ENCODE assay signal across 8 mouse cellular contexts in the genomic region with DNA sequence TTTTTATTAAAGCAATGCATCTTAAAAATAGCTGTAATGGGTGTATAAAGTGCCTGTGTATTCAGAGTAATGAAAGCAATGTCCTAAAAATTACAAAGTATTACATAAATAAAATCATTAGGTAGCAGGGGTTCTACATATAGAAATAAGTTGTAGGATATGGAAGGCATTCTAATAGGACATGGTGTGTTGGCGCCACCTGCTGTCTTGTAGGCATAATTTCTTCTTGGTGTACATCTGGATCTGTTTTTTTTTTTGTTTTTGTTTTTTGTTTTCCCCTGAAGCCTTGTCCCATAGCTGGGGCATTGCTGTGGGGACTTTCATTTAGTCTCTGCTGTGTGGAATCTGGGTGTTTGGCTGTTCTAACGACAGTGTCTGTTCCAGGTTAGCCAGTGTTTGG. TPM values are rescaled to one million over a fixed set of nuclear protein-coding genes. Genes with fewer than 3 reads are reported as not detected.
DNase-seq lines count a peak whose midpoint lies in the region; ATAC-seq and TF ChIP-seq lines count a peak whose summit lies in the region.

No protein-coding gene starts in this region.

- H3K4me2 ChIP-seq in neural tube, embryonic 15.5 days, result no peak overlapping the region
- no peak overlapping the region for H3K4me2 ChIP-seq in embryonic facial prominence, embryonic 14.5 days (ENCODE audit: low read depth, low read length)
- no peak overlapping the region for H3K4me2 ChIP-seq in liver, embryonic 14.5 days (ENCODE audit: low read depth)

- no peaks in the 10 kb centered on the region for H3K27me3 ChIP-seq in neural tube, embryonic 15.5 days (replicated peaks)
- H3K27me3 ChIP-seq in embryonic facial prominence, embryonic 14.5 days (replicated peaks; ENCODE audit: control insufficient read depth, insufficient read depth, low read length), result no peaks in the 10 kb centered on the region
- no peaks in the 10 kb centered on the region for H3K27me3 ChIP-seq in liver, embryonic 14.5 days (ENCODE audit: control insufficient read depth, insufficient read depth, low read length)

- H3K4me3 ChIP-seq in gastrocnemius, adult 2 months, result no peak overlapping the region
- H3K4me3 ChIP-seq in neural tube, embryonic 15.5 days (replicated peaks), result no peak overlapping the region
- no peak overlapping the region for H3K4me3 ChIP-seq in embryonic facial prominence, embryonic 14.5 days (ENCODE audit: low read depth, low read length)
- H3K4me3 ChIP-seq in liver, embryonic 14.5 days (ENCODE audit: insufficient read depth in 1 of 2, low read depth in 2 of 2, low read length in 2 of 2), result no peak overlapping the region

- DNase-seq in gastrocnemius, adult 2 months, result peak; percentile 60
- no peak for DNase-seq in gastrocnemius, postnatal 25 days
- DNase-seq in neural tube, embryonic 10.5 days (ENCODE audit: extremely low spot score, low spot score), result peak; percentile 45
- DNase-seq in adrenal gland, adult 8-10 months, result peak; percentile 25
- DNase-seq in embryonic facial prominence, embryonic 14.5 days (ENCODE audit: low spot score), result peak; percentile 83
- DNase-seq in liver, embryonic 14.5 days (ENCODE audit: low read depth in 3 of 3, low spot score in 3 of 3), result peak; percentile 25 to 37 (median 33)
- peak; percentile 65 for DNase-seq in skeletal muscle tissue, adult 2 months (ENCODE audit: low read depth, low spot score)

- no peaks in the 10 kb centered on the region for H3K9me3 ChIP-seq in neural tube, embryonic 15.5 days (replicated peaks)
- H3K9me3 ChIP-seq in embryonic facial prominence, embryonic 14.5 days (ENCODE audit: control insufficient read depth, low read length), result no peaks in the 10 kb centered on the region
- H3K9me3 ChIP-seq in liver, embryonic 14.5 days (ENCODE audit: control insufficient read depth, low read length), result no peaks in the 10 kb centered on the region

- no peak overlapping the region for H3K9ac ChIP-seq in neural tube, embryonic 15.5 days (replicated peaks)
- H3K9ac ChIP-seq in embryonic facial prominence, embryonic 14.5 days (ENCODE audit: low read depth, low read length), result no peak overlapping the region
- no peak overlapping the region for H3K9ac ChIP-seq in liver, embryonic 14.5 days (replicated peaks)

- H3K4me1 ChIP-seq in neural tube, embryonic 15.5 days, result peaks cover 2% of the 10 kb centered on the region
- H3K4me1 ChIP-seq in embryonic facial prominence, embryonic 14.5 days (ENCODE audit: control insufficient read depth, insufficient read depth, low read length), result peaks cover 15% of the 10 kb centered on the region; the same call in 1 of the 2 replicates
- H3K4me1 ChIP-seq in liver, embryonic 14.5 days (replicated peaks; ENCODE audit: control insufficient read depth in 2 of 2, insufficient read depth in 2 of 2, low read length in 1 of 2), result no peaks in the 10 kb centered on the region; a peak in 1 of 4 replicates

- TF ChIP-seq EP300 in liver, embryonic 14.5 days (IDR thresholded peaks at IDR 0.05; ENCODE audit: low read depth), result no peak

- intact Hi-C loops in gastrocnemius, adult 2 months (cut with DNase I), result loop anchor here (1.0 to 10.0 kb wide), 4 partner anchors 259 to 599 kb away; no protein-coding TSS in a partner anchor

- WGBS in neural tube, embryonic 15.5 days, result 10% methylated on average over 2 of the region's 2 CpGs
- WGBS in embryonic facial prominence, embryonic 14.5 days, result 8% methylated on average over 2 of the region's 2 CpGs
- 3% methylated on average over 2 of the region's 2 CpGs for WGBS in liver, embryonic 14.5 days (ENCODE audit: insufficient replicate concordance)

- no peaks in the 10 kb centered on the region for H3K36me3 ChIP-seq in neural tube, embryonic 15.5 days
- 0 out of 2 replicates have a peak, but pooled peaks cover 3% of the 10 kb centered on the region for H3K36me3 ChIP-seq in embryonic facial prominence, embryonic 14.5 days (ENCODE audit: control insufficient read depth, insufficient read depth, low read length)
- H3K36me3 ChIP-seq in liver, embryonic 14.5 days (replicated peaks; ENCODE audit: control insufficient read depth, insufficient read depth, low read depth), result no peaks in the 10 kb centered on the region

- no peak overlapping the region for H3K27ac ChIP-seq in gastrocnemius, adult 2 months
- no peak overlapping the region for H3K27ac ChIP-seq in neural tube, embryonic 15.5 days (replicated peaks)
- H3K27ac ChIP-seq in embryonic facial prominence, embryonic 14.5 days (replicated peaks; ENCODE audit: low read depth, low read length), result no peak overlapping the region
- H3K27ac ChIP-seq in liver, embryonic 14.5 days, result no peak overlapping the region

- ATAC-seq in neural tube, embryonic 15.5 days (ENCODE audit: low FRiP score), result no peak
- no peak for ATAC-seq in embryonic facial prominence, embryonic 14.5 days (ENCODE audit: low read depth)
- ATAC-seq in liver, embryonic 14.5 days (ENCODE audit: insufficient read depth), result no peak

- TF ChIP-seq CTCF in gastrocnemius, adult 2 months (IDR thresholded peaks at IDR 0.05), result peak; percentile 86
- peak; percentile 72 for TF ChIP-seq CTCF in liver, embryonic 14.5 days (IDR thresholded peaks at IDR 0.05; ENCODE audit: low read depth)

RNA-seq across cellular contexts. Expression of a gene that starts 58.6 kb away (rescaled TPM):
- 100 to 1,000 TPM; 131 to 151 TPM for total RNA-seq in gastrocnemius, adult 2 months (2021)
- total RNA-seq in gastrocnemius, postnatal 25 days (2021), result 100 to 1,000 TPM in 1 of 2 experiments, 10 to 100 TPM in 1; 95.3 to 104 TPM
- 773 and 880 TPM in 2 replicates for polyA plus RNA-seq in neural tube, embryonic 15.5 days (2015; fragmentation: Nextera tagmentation; extraction: Ambion mirVana)
- total RNA-seq in adrenal gland, adult 8-10 months (2022), result 1,000 to 10,000 TPM; 1,539 to 2,602 (median 2,356) TPM
- 499 and 556 TPM in 2 replicates for polyA plus RNA-seq in embryonic facial prominence, embryonic 14.5 days (2014; fragmentation: Nextera tagmentation; extraction: Ambion mirVana)
- polyA plus RNA-seq in liver, embryonic 14.5 days (2012; rRNA removed), result 48.0 and 61.3 TPM in 2 replicates
- 115 and 129 TPM in 2 replicates for polyA plus RNA-seq in liver, embryonic 14.5 days (2014; fragmentation: Nextera tagmentation; extraction: Ambion mirVana)

Comparison
In these comparisons a context has a peak if more than half of its experiments do, and no peak if none do; other contexts are left out.
1. RNA of a gene that starts 58.6 kb away (total RNA-seq): 1,539 to 2,602 TPM in adrenal gland, adult 8-10 months; 131 to 151 TPM in gastrocnemius, adult 2 months and 95.3 to 104 TPM in gastrocnemius, postnatal 25 days; every median in the first group is over 10 times any median in the second.